Mouse (Mus musculus): ENCODE results near the gene Sema4d.
"Not testable (repeated sequence)": the region's sequence is repeated elsewhere in the genome, so short reads cannot be mapped to it uniquely, and the experiment has no call there.

Gene Sema4d

GRCm38 (mm10) chr13:51793425-51793891 is at the start of gene Sema4d:
Gene Sema4d (minus strand): TSS chr13:51793747.
- peak; percentile 55 for ATAC-seq (ENCODE audit: low TSS enrichment)

DNA sequence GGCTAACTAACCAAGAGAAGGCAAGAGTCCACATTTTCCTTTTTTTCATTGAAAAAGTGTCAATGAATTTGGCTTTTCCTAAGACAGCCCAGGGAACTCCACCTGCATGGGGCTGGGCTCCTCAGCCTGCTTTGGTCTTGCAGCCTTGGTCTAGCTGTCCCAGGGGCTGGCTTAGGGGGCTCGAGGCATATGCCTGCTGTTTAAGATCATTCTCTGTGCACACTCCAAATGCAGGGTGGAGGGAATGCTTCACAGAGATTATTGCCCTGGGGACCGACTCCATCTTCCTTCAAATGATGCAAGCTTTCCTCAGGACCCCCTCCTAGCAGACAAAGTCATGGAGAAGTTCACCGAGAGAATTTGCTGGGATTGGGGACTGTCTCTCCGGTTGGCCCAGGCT is 49.8 kb upstream of the Sema4d start:
- no peak for ATAC-seq (ENCODE audit: low TSS enrichment)

- no peak for ATAC-seq (ENCODE audit: low TSS enrichment)
These were observed 49.2 kb upstream of the Sema4d start for GRCm38 (mm10) chr13:51842773-51843172.

- ATAC-seq (ENCODE audit: low TSS enrichment): no peak
These were observed 48.6 kb upstream of the Sema4d start for GRCm38 (mm10) chr13:51842191-51842590.

- ATAC-seq (ENCODE audit: low TSS enrichment): no peak
These were observed 48.1 kb upstream of the Sema4d start for GRCm38 (mm10) chr13:51841541-51842115.

GRCm38 (mm10) chr13:51840702-51841101 is 47.2 kb upstream of the Sema4d start:
- ATAC-seq (ENCODE audit: low TSS enrichment): no peak

GRCm38 (mm10) chr13:51839250-51840026 is 45.9 kb upstream of the Sema4d start:
- peak; percentile 86 for ATAC-seq (ENCODE audit: low TSS enrichment)

- no peak for ATAC-seq (ENCODE audit: low TSS enrichment)
These were observed 43.9 kb upstream of the Sema4d start for GRCm38 (mm10) chr13:51837402-51837801.

GRCm38 (mm10) chr13:51835208-51835607 is 41.7 kb upstream of the Sema4d start:
- ATAC-seq (ENCODE audit: low TSS enrichment): not testable (repeated sequence)

- ATAC-seq (ENCODE audit: low TSS enrichment): no peak
These were observed 41.0 kb upstream of the Sema4d start for GRCm38 (mm10) chr13:51834520-51834919.

- not testable (repeated sequence) for ATAC-seq (ENCODE audit: low TSS enrichment)
These were observed 40.5 kb upstream of the Sema4d start for GRCm38 (mm10) chr13:51834024-51834423.

- ATAC-seq (ENCODE audit: low TSS enrichment): no peak
These were observed 40.1 kb upstream of the Sema4d start for GRCm38 (mm10) chr13:51833611-51834010.

DNA sequence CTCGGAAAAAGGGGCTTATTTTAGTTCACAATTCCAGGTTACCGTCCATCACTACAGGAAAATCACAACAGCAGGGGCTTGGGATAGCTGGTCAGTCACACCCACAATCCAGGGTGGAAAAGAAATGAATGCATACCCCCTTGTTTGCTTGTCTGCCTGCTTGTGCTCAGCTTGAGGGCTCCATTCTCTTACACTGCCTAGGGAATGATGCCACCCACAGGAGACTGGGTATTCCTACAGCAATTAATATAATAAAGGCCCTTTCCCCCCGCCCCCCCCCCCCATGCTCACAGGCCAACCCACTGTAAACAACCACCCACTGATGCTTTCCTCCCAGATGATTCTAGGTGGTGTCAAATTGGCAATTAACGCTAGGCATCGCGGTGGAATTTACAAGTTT is 38.9 kb upstream of the Sema4d start:
- no peak for ATAC-seq (ENCODE audit: low TSS enrichment)

- ATAC-seq (ENCODE audit: low TSS enrichment): 0 out of 2 replicates have a peak, but pooled peaks have one; percentile 55
These were observed 37.4 kb upstream of the Sema4d start for GRCm38 (mm10) chr13:51830744-51831450.

DNA sequence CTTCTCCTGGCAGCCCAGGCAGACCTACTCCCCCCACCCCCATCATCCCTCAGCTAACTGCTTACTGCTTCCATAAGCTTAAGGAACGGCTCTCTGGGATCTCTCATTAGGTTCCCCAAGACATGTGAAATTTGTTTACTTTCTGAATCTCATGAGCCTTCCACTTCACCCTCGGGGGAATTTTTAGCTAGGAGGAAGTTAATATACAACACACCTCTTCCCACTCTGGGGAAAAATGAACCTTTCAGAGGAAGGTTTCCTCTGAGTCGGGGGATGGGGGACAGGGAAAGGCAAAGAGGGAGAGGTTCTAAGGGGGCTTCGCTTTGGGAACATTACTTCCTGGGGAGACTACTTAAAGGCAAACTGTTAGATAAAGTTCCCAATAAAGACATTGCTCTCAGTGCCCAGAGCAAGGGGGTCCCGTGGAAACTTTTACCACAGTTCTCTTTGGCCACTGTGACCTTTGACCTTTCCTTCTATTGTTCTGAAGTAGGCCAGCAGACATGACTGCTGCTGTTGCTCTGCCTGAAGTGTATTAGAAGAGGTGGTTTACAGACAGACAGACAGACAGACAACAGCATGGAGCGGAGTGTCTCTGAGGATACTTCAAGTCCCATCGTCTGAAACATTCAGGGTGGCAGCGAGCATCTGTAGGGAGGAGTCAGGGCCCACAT is 30.4 kb upstream of the Sema4d start:
- ATAC-seq (ENCODE audit: low TSS enrichment): no peak

GRCm38 (mm10) chr13:51821988-51822387 is 28.4 kb upstream of the Sema4d start:
- ATAC-seq (ENCODE audit: low TSS enrichment): no peak

DNA sequence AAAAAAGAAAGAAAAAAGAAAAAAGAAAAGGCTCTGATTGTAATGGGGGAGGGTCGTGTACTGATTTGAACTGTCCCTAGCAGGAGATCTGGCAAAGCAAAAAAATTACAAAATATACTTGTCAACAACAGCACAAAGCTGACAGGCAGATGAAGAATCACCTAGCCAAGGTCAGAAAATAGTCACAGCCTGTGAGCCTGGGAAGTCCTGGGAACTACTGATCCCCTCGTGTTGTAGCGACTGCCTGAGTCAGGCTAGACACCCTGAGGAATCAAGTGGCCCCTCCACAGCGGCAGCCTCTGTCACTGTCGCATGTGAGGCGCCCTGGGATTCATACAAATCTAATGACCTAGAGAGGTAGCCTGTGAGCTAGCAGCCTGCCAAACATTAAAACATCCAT is 25.8 kb upstream of the Sema4d start:
- ATAC-seq (ENCODE audit: low TSS enrichment): no peak

GRCm38 (mm10) chr13:51818944-51819326 is 25.4 kb upstream of the Sema4d start:
- ATAC-seq (ENCODE audit: low TSS enrichment): no peak

DNA sequence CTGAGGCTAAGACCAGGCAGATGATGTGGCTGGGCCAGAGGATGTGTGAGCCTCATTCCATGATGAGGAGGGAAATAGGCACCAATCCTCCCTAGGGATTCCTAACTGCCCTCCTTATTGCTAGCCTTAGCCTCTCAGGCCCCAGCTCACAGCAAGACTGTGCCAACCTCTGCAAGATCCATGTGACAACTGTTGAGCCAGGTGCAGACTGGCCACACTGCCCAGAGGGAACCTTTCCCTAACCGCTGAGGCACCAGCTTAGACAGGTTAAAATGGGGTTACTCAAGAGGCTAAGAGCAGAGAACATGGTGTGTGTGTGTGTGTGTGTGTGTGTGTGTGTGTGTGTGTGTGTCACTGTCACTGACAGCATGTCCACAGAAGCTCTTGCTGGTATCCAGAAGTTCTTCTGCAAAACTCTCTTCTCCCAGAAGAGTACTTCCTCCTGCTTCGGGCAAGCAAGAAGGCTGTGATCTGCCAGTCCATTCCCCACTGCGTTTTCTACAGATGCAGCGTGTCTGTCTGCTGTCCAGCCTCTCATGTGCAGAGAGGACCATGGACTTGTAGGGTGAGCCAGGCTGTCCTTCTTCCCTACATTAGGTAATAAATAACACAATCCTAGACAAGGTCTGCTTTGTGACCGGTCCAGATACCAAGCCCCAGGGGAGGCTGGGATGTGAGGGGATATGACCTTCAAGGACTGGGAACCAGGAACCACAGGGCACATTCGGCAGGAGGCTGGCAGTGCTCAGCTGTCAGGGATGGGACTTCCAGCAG is 24.8 kb upstream of the Sema4d start:
- ATAC-seq (ENCODE audit: low TSS enrichment): no peak

- ATAC-seq (ENCODE audit: low TSS enrichment): peak; percentile 48; the same call in 1 of the 2 replicates
These were observed 23.1 kb upstream of the Sema4d start for GRCm38 (mm10) chr13:51816559-51817041.

DNA sequence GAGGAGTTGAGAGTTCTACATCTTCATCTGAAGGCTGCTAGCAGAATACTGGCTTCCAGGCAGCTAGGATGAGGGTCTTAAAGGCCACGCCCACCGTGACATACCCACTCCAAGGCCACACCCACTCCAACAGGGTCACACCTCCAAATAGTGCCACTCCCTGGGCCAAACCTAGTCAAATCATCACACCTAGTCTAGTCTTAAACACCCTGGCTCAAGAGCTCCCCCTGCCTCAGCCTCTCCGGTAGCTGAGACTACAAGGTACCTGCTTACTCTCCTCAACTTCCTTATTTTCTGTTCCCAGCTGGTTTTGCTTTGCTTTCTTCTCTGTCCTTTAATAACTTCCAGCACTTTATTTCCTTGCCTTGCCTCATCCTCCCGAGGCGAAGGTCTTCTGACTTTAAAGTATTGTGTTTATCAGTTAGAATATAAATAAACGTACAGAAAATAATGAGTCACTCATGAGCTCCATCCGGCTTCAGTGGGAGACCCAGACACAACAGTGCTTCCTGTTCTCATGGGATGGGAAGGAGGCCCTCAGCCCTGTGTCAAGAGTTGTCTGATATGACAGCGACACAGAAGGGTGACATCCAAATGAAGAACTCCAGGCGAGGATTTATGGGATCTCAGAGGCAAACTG is 22.4 kb upstream of the Sema4d start:
- no peak for ATAC-seq (ENCODE audit: low TSS enrichment)

All from frontal cortex, adult (tissue).